Mouse (Mus musculus): ENCODE data around the gene Actrt3.
"Not testable (repeated sequence)": the region's sequence is repeated elsewhere in the genome, so short reads cannot be mapped to it uniquely, and the experiment has no call there.

Gene Actrt3

DNA sequence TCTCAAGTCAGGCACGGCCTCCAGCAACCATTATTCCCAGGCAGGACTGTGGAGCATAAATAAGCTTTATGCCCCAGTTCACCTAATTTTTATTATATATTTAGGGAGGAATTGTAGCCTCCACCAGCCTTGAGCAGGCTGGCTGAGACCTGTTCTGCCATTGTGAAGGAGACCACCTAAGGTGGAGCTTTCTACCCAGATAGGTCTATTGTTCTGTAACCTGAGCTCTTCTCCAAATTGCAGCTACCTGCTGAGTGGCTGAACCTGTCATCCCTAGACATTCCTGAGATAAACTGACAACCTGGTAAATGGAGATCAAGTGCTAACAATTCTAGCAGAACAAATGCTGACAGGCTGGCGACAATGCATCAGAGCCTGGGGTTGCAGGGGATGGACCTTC, 33.4 kb downstream of the Actrt3 start:
- DNase-seq = not testable (repeated sequence)

DNA sequence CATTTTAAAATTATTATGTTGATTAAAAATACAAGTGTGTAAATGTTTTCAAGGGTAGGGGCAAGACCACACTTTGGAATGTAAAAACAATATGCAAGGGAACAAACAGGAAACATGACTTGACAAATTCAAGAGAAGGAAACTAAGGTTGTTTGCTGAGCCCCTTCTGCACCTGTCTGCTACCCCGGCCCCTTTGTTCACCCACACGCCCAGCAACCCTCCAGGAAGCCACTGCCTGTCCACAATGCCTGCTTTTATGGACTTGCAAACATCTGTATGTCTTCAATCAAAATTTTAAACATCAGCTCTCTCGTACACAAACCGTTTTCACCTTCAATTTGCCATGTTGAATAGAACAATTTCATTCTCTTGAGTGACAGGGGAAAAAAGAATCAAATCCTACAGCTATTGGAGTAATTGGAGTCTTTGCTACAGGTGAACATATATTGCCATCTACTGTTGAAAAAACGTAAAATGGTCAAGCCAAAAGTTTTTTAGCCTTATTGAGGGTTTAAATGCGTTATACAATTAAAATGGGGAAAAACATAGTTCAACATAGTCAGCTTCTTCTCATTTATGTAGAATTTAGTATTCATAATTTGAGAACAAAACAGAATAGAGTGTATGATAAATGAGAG, 38.9 kb downstream of the Actrt3 start:
- no peak for DNase-seq

DNA sequence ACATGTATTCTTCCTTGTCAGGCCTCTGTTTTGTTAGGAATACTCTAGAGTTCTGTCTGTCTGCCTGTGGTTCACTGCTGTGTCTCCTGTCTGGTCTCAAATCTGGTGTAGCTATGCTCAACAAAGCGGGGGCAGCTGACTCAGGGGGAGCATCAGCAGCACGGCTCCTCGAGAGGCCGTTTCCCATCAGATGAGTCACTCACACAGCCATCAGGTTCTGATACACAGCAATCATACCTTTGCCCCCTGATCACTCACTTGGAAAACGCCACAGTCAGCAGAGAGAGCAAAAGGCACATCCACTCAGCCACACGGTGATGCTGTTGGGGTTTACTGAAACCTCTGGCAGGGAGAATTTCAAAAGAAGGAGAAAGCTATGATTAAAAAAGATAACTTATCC, 46.0 kb downstream of the Actrt3 start:
- peak in 1 of 2 experiments; percentile 13 for DNase-seq

DNA sequence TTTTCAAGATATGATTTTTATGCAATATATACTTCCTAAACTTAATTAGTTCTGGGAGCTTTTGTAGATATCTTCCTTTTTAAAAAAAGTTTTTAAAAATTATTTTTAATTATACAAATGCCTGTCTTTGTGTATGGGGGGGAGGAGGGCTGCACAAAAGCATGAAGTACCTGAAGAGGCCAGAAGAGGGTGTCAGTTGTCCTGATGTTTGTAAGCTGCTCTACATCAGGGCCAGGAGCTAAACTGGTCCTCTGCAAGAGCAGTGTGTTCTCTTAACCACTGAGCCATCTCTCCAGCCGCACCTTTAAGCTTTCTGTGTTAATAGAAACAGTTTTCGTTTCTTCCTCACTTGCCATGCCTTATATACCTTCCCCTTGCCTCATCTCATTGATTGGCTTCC, 49.5 kb downstream of the Actrt3 start:
- peak in 1 of 2 experiments; percentile 16 for DNase-seq

DNA sequence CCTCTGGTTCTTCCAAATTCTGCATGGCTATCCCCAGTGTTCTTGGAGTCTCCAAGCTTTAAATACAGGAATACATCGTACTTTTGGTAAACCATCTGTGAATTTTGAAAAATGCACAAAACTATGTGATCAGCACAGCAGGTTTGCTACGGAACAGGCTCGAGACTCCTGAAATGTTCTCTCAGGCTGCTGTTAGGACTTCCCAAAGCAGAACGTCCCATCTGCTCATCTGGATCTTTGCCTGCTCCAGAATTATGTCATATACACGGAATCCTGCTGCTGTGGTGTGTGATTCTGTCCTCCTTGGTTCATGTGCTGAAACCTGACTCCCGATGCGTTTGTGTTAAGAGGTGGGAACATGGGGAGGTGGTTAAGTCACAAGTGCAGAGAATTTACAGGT, 50.8 kb downstream of the Actrt3 start:
- peak in 1 of 2 experiments; percentile 3 for DNase-seq

DNA sequence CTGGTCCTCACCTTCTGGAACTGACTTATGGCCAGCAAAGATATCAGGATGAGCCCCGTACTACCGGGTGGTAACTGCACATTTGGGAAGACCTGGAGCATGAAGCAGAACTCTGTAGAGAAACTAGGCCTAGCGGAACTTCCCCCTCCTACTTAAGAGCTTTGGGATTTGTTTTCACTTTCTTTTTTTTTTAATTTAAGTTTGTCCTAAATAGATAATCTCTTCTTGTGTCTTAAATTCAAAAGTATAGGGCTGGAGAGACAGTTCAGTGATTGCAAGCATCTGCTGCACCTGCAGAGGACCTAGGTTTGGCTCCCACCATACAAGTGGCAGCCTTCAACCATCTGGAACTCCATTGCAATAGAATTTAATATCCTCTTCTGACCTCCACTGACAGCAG, 51.8 kb downstream of the Actrt3 start, which contains the start of gene Mecom:
Gene Mecom (minus strand): TSS at position 101 of the 400 bp plus-strand sequence.
- no peak for DNase-seq
